Mouse (Mus musculus) bone marrow, adult 2 months (tissue): ENCODE data around the gene Cd52. TPM values are rescaled to one million over a fixed set of nuclear protein-coding genes. Genes with fewer than 3 reads are reported as not detected.
A peak's percentile ranks its signal among the peaks of the same experiment; 100 is the strongest.

ENCODE experiments used
- H3K27ac ChIP-seq: fragments of 200-500 bp; 2 replicates; pipeline ENCODE4 v1.5.1; 2012; ENCODE audit warnings: low read depth, mild to moderate bottlenecking, control low read depth, inconsistent platforms, low read length; ENCODE audit not compliant: control insufficient read depth, poor library complexity, insufficient read depth
- H3K4me1 ChIP-seq: fragments of 200-500 bp; 2 replicates; pipeline ENCODE4 v1.6.1; 2011; ENCODE audit warnings: low read length; ENCODE audit not compliant: control insufficient read depth, insufficient read depth
- H3K4me3 ChIP-seq: fragments of 200-500 bp; replicated peaks from 2 replicates; pipeline ENCODE3; 2011; ENCODE audit warnings: mild to moderate bottlenecking, low read depth, low read length, control low read depth; ENCODE audit not compliant: control insufficient read depth
- CTCF ChIP-seq: fragments of 200-500 bp; IDR thresholded peaks from 2 replicates; pipeline ENCODE4 v1.5.1; 2011; ENCODE audit warnings: low read length, control low read depth; ENCODE audit not compliant: control insufficient read depth, insufficient read depth
- POLR2A ChIP-seq: fragments of 200-500 bp; IDR thresholded peaks from 2 replicates; pipeline ENCODE4 v1.6.1; 2011; ENCODE audit warnings: low read depth, mild to moderate bottlenecking, control low read depth, low read length, borderline replicate concordance; ENCODE audit not compliant: control insufficient read depth
- WGBS: fragments of 180-500 bp; shearing (Covaris S2); methylation state at CpG from one replicate; pipeline ENCODE4 v1.1.7; 2018; 5-methylcytosine and 5-hydroxymethylcytosine counted together
- polyA plus RNA-seq: library from polyadenylated mRNA; stranded (reverse); fragments of >200 nt; gene quantifications from 2 replicates; pipeline ENCODE4 v1.2.4, GENCODE M21; 2011; ENCODE audit warnings: low replicate concordance; ENCODE audit not compliant: missing spikeins, insufficient read depth, insufficient read length

Gene Cd52
- polyA plus RNA-seq, 1 experiment = 801 TPM

DNA sequence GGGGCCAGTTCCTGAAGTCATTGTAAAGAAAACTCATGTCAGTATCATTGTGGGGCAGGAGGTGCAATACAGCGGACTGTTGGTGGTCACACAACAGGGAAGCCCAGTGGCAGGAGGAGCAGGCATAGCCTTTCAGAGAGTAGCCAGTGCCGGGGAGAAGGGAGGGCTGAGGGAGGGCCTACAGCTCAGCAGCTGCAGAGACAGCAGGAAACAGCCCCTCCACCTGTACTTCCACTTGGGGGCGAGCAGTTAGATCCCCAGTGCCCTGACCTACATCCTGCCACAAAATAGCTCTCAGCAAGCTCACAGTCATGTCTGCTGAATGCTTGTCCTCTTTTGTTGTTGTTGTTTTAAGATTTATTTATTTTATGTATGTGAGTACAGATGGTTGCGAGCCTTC lies 26.7 kb upstream of the Cd52 start:
- Histone ChIP-seq H3K27ac (peak overlapping the region; percentile 73), H3K4me1 (peaks cover 22% of the 10 kb centered on the region), H3K4me3 (no peak overlapping the region)
- 19% methylated on average over 4 of the region's 4 CpGs for WGBS
- TF ChIP-seq POLR2A (no peak), CTCF (no peak)

GRCm38 (mm10) chr4:134120916-134121315 lies 26.0 kb upstream of the Cd52 start:
- Histone ChIP-seq H3K27ac (peak overlapping the region; percentile 73), H3K4me1 (peaks cover 25% of the 10 kb centered on the region), H3K4me3 (no peak overlapping the region)
- 52% methylated on average over 4 of the region's 4 CpGs for WGBS
- TF ChIP-seq POLR2A (no peak), CTCF (no peak)

DNA sequence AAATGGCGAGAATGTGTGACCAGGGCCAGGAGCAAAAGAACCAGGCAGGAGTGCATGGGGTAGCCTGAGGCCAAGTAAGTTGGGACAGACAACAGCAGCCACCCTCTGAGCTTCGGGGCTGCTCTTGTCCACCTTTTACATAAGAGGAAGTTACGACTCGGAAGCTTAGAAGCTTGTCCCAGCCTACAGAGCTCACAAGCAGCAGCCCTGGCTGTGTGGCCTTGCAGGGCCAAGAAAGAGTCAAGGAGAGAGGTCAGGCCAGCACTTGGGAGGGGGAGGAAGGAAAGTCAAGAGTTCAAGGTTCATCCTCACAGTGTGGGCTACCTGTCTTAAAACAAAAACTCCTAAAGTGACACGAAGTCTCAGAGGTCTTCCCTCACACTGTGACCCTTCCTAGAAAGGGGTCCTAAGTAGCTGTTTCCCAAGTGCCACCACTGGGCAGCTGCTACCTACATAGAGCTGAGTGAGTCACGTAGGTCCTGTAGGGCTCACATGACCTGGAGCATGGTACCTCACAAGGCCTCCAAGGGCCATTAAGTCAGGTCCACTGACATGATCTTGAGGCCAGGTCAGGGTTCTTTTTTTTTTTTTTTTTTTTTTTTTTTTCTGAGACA lies 25.4 kb upstream of the Cd52 start:
- H3K4me1 ChIP-seq = peaks cover 31% of the 10 kb centered on the region
- TF ChIP-seq CTCF (no peak), POLR2A (no peak)
- WGBS = 32% methylated on average over 6 of the region's 6 CpGs
- H3K27ac ChIP-seq = peak overlapping the region; percentile 73
- no peak overlapping the region for H3K4me3 ChIP-seq

DNA sequence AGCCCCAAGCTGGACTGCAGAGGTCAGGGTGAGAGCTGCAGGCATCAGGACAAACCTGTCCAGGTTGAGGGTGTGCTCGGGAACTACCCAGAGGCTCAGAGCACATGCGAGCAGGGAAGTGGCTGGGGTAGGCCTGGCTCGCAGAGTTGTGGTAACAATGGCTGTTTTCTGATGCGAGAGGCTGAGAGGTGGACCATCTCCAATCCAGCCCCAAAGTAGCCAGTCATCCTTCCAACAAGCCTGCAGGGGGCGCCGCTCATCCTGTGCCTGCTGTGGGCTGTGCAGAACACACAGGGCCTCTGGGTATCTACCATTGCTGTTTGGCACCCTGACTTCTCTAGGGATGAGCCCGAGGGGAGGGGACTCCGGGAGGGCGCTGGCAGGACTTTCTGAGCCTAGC lies 24.8 kb upstream of the Cd52 start:
- H3K27ac ChIP-seq = peak overlapping the region; percentile 73

GRCm38 (mm10) chr4:134119042-134119441 lies 24.2 kb upstream of the Cd52 start:
- no peak overlapping the region for H3K4me3 ChIP-seq
- peaks cover 35% of the 10 kb centered on the region for H3K4me1 ChIP-seq
- TF ChIP-seq POLR2A (0 out of 2 replicates have a peak, but pooled peaks have one; percentile 2), CTCF (no peak)
- WGBS = 58% methylated on average over 5 of the region's 5 CpGs
- H3K27ac ChIP-seq = peak overlapping the region; percentile 91

More for the DNA sequence above, 24.8 kb upstream of the Cd52 start:
- 55% methylated on average over 9 of the region's 9 CpGs for WGBS
- Histone ChIP-seq H3K4me3 (no peak overlapping the region), H3K4me1 (peaks cover 33% of the 10 kb centered on the region)
- TF ChIP-seq POLR2A (peak; percentile 45; the same call in 1 of the 2 replicates), CTCF (peak; percentile 71)

DNA sequence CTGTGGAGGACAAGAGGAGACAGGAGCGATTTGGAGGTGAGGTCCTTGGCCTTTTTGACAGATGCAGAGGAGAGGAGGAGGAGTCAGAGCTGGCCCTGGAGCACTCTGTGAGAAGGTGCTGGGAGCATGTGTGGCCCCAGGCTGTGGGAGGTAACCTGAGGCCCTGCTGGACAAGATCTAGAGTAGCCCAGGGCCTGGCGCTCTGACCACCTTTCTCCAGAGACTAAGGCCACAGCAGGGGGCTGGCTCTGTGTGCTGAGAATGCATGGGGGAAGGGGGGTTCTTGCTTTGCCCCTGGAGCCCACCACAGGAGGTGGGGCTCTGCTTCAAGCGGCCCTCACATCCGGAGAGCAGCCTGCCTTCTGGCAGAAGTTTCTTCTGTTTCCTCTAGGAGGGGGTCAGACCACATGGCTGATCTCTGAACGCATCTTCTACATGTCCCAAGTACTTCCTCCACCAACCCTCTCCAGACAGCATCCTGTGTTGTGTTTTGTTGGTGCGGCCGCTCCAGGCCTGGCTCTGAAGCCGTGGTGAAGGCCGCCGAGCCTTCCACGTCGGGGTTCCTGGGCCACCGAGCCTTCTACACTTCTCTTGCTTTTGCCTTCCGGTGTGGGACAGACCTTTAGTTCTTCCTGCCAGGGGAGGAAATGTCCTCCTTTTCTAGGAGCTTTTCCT lies 23.4 kb upstream of the Cd52 start:
- peak overlapping the region; percentile 91 for H3K27ac ChIP-seq
- TF ChIP-seq CTCF (no peak), POLR2A (0 out of 2 replicates have a peak, but pooled peaks have one; percentile 15)
- no peak overlapping the region for H3K4me3 ChIP-seq
- peaks cover 37% of the 10 kb centered on the region for H3K4me1 ChIP-seq
- 13% methylated on average over 14 of the region's 14 CpGs for WGBS

GRCm38 (mm10) chr4:134117012-134117411 lies 22.1 kb upstream of the Cd52 start:
- 2% methylated on average over 8 of the region's 8 CpGs for WGBS
- Histone ChIP-seq H3K4me1 (peaks cover 37% of the 10 kb centered on the region), H3K4me3 (no peak overlapping the region), H3K27ac (peak overlapping the region; percentile 91)
- TF ChIP-seq CTCF (peak; percentile 11; the same call in 1 of the 2 replicates), POLR2A (no peak)

GRCm38 (mm10) chr4:134116501-134116900 lies 21.6 kb upstream of the Cd52 start:
- TF ChIP-seq POLR2A (no peak), CTCF (no peak)
- WGBS = 13% methylated on average over 2 of the region's 2 CpGs
- peak overlapping the region; percentile 88 for H3K27ac ChIP-seq
- H3K4me3 ChIP-seq = no peak overlapping the region
- H3K4me1 ChIP-seq = peaks cover 36% of the 10 kb centered on the region
